ENCODE assay signal across 20 mouse cellular contexts in genomic region chr7:64989406-64989805, GRCm38 (mm10).
A peak's percentile ranks its signal among the peaks of the same experiment; 100 is the strongest.
DNase-seq lines count a peak whose midpoint lies in the region; ATAC-seq and TF ChIP-seq lines count a peak whose summit lies in the region.
"Had no signal": no experiment of that assay in that cellular context is flagged by ENCODE, and none has a peak within 500 bp of the region (broad histone marks: within the 10 kb centered on the region; RNA-seq: fewer than 3 reads in every experiment).

No protein-coding gene starts in this region.

- no peak overlapping the region for H3K9ac ChIP-seq in kidney, embryonic 16.5 days (replicated peaks; ENCODE audit: low read length)
- no peak overlapping the region for H3K9ac ChIP-seq in kidney, postnatal 0 days (ENCODE audit: low read depth, low read length)

- no peak overlapping the region for H3K27ac ChIP-seq in kidney, embryonic 16.5 days (ENCODE audit: low read length)
- no peak overlapping the region for H3K27ac ChIP-seq in kidney, postnatal 0 days
- H3K27ac ChIP-seq in kidney, adult 2 months (ENCODE audit: insufficient read depth, low read depth, low read length): no peak overlapping the region

- 0 out of 2 replicates have a peak, but pooled peaks have one; percentile 27 for ATAC-seq in kidney, embryonic 16.5 days (ENCODE audit: low FRiP score, low TSS enrichment)
- ATAC-seq in kidney, postnatal 0 days (replicated peaks; ENCODE audit: low FRiP score, low read depth): no peak
- ATAC-seq in Patski: peak; percentile 85
- ATAC-seq: activated CD4-positive, CD25-positive, alpha-beta regulatory T cell, adult 4 months; CD4-positive, CD25-positive, alpha-beta regulatory T cell, adult 4 months had no signal

- no peaks in the 10 kb centered on the region for H3K9me3 ChIP-seq in kidney, embryonic 16.5 days (ENCODE audit: low read length)
- H3K9me3 ChIP-seq in kidney, postnatal 0 days (replicated peaks; ENCODE audit: low read length): no peaks in the 10 kb centered on the region

- POLR2A ChIA-PET in Patski (lab: Charles Lee): interaction anchor here (0.7 to 1.3 kb wide), 2 partner anchors 8 to 51 kb away, joined by 3 read pairs; no protein-coding TSS in a partner anchor

- in situ Hi-C loops in Patski (cut with MboI; ENCODE audit: low pct_unique_long_range_greater_than_20kb): no loop called here

- CTCF ChIA-PET in Patski (lab: Charles Lee): no interaction called here

- 48% methylated on average over 4 of the region's 4 CpGs for WGBS in kidney, embryonic 16.5 days
- 34% methylated on average over 4 of the region's 4 CpGs for WGBS in kidney, postnatal 0 days
- 27% methylated on average over 4 of the region's 4 CpGs for WGBS in kidney, adult 2 months

- H3K27me3 ChIP-seq in kidney, embryonic 16.5 days (ENCODE audit: insufficient read depth, low read length): no peaks in the 10 kb centered on the region
- no peaks in the 10 kb centered on the region for H3K27me3 ChIP-seq in kidney, postnatal 0 days (ENCODE audit: insufficient read depth, low read length)
- no peaks in the 10 kb centered on the region for H3K27me3 ChIP-seq in kidney, adult 2 months (replicated peaks; ENCODE audit: control insufficient read depth, insufficient read depth, low read length)
- H3K27me3 ChIP-seq in Patski: no peaks in the 10 kb centered on the region

- H3K4me2 ChIP-seq in kidney, embryonic 16.5 days (replicated peaks; ENCODE audit: low read depth, low read length): no peak overlapping the region
- no peak overlapping the region for H3K4me2 ChIP-seq in kidney, postnatal 0 days (ENCODE audit: low read length)

- no peak for TF ChIP-seq CTCF in kidney, postnatal 0 days (IDR thresholded peaks at IDR 0.05; ENCODE audit: low read depth)
- TF ChIP-seq CTCF in kidney, adult 2 months (conservative IDR thresholded peaks at IDR 0.05; ENCODE audit: insufficient read depth, insufficient read length, low read depth, low read length): no peak
- no peak for TF ChIP-seq CTCF in Patski (IDR thresholded peaks at IDR 0.05)

- DNase-seq in kidney, postnatal 10 days: no peak
- DNase-seq in kidney, postnatal 0 days (ENCODE audit: low spot score): peak; percentile 32
- DNase-seq in kidney, adult 2 months: no peak
- peak; percentile 76 for DNase-seq in Patski (ENCODE audit: low read depth, low spot score)
- DNase-seq in spleen, postnatal 36 days (ENCODE audit: low spot score in 2 of 2): no peak
- DNase-seq: adrenal gland, adult 2 months; adrenal gland, adult 8-10 months; adrenal gland, postnatal 10 days; adrenal gland, postnatal 14 days; adrenal gland, postnatal 25 days; adrenal gland, postnatal 36 days; B cell, adult 2 months; cerebellum, adult 11 months; cerebellum, adult 11-12 months; cerebellum, adult 18-20 months; cerebellum, adult 2 months had no signal

- H3K36me3 ChIP-seq in kidney, embryonic 16.5 days (ENCODE audit: insufficient read depth, low read length): no peaks in the 10 kb centered on the region
- no peaks in the 10 kb centered on the region for H3K36me3 ChIP-seq in kidney, postnatal 0 days (ENCODE audit: insufficient read depth, low read length)
- H3K36me3 ChIP-seq in kidney, adult 2 months (ENCODE audit: control insufficient read depth, insufficient read depth, low read length): no peaks in the 10 kb centered on the region
- H3K36me3 ChIP-seq: G1E had no signal

- no peak overlapping the region for H3K4me3 ChIP-seq in kidney, embryonic 16.5 days (ENCODE audit: low read length)
- no peak overlapping the region for H3K4me3 ChIP-seq in kidney, postnatal 0 days (replicated peaks; ENCODE audit: low read depth, low read length)
- H3K4me3 ChIP-seq in kidney, adult 2 months (ENCODE audit: insufficient read depth, low read depth, low read length): no peak overlapping the region

- 0 out of 2 replicates have a peak, but pooled peaks cover 4% of the 10 kb centered on the region for H3K4me1 ChIP-seq in kidney, embryonic 16.5 days (ENCODE audit: insufficient read depth, low read length)
- H3K4me1 ChIP-seq in kidney, postnatal 0 days (replicated peaks; ENCODE audit: insufficient read depth, low read length): no peaks in the 10 kb centered on the region
- H3K4me1 ChIP-seq in kidney, adult 2 months (ENCODE audit: control insufficient read depth, insufficient read depth, low read length): no peaks in the 10 kb centered on the region

- no peak for TF ChIP-seq POLR2A in kidney, adult 2 months (IDR thresholded peaks at IDR 0.05; ENCODE audit: low read depth, low read length)

Comparison
In these comparisons a context has a peak if more than half of its experiments do, and no peak if none do; other contexts are left out.
1. DNase-seq: peak in kidney, postnatal 0 days (single experiment) and Patski (single experiment); none in kidney, postnatal 10 days (single experiment), kidney, adult 2 months (single experiment) and spleen, postnatal 36 days (0 of 2).